Mouse (Mus musculus): ENCODE results near the gene Wipf2. TPM values are rescaled to one million over a fixed set of nuclear protein-coding genes. Genes with fewer than 3 reads are reported as not detected.
A peak's percentile ranks its signal among the peaks of the same experiment; 100 is the strongest.

The Wipf2 gene
- total RNA-seq, 2 experiments from 2014 or later: 12.6 to 14.1 TPM

- DNase-seq: peak; percentile 44
These were observed 47.0 kb downstream of the Wipf2 start for GRCm38 (mm10) chr11:98910415-98910814.

GRCm38 (mm10) chr11:98911498-98911897 lies 48.1 kb downstream of the Wipf2 start:
- no peak for DNase-seq

GRCm38 (mm10) chr11:98914196-98914595 lies 50.8 kb downstream of the Wipf2 start:
- DNase-seq: no peak

GRCm38 (mm10) chr11:98916376-98916775 lies 52.9 kb downstream of the Wipf2 start:
- peak; percentile 39 for DNase-seq

- DNase-seq: peak; percentile 39
These were observed 54.1 kb downstream of the Wipf2 start for GRCm38 (mm10) chr11:98917428-98918005.

GRCm38 (mm10) chr11:98918231-98918630 lies 54.8 kb downstream of the Wipf2 start:
- DNase-seq: peak; percentile 41

- no peak for DNase-seq
These were observed 55.6 kb downstream of the Wipf2 start for GRCm38 (mm10) chr11:98919009-98919408.

GRCm38 (mm10) chr11:98921813-98922212 lies 58.4 kb downstream of the Wipf2 start:
- peak; percentile 79 for DNase-seq

GRCm38 (mm10) chr11:98922307-98922706 lies 58.9 kb downstream of the Wipf2 start:
- peak; percentile 82 for DNase-seq

- DNase-seq: peak; percentile 56
These were observed 59.6 kb downstream of the Wipf2 start for GRCm38 (mm10) chr11:98922851-98923711.

- DNase-seq: no peak
These were observed 61.3 kb downstream of the Wipf2 start for GRCm38 (mm10) chr11:98924633-98925175.

GRCm38 (mm10) chr11:98925265-98925721 lies 61.9 kb downstream of the Wipf2 start:
- peak; percentile 66 for DNase-seq

GRCm38 (mm10) chr11:98925868-98926311 lies 62.5 kb downstream of the Wipf2 start:
- DNase-seq: no peak

GRCm38 (mm10) chr11:98926553-98926952 lies 63.1 kb downstream of the Wipf2 start:
- DNase-seq: no peak

GRCm38 (mm10) chr11:98927438-98928076 lies 64.1 kb downstream of the Wipf2 start, which contains the start of gene Rara:
Gene Rara (plus strand): TSS chr11:98927818.
- no peak for DNase-seq

- no peak for DNase-seq
These were observed 64.9 kb downstream of the Wipf2 start for GRCm38 (mm10) chr11:98928186-98928893.

- no peak for DNase-seq
These were observed 66.1 kb downstream of the Wipf2 start for GRCm38 (mm10) chr11:98929503-98929902.

GRCm38 (mm10) chr11:98930127-98930601 lies 66.7 kb downstream of the Wipf2 start:
- DNase-seq: peak; percentile 73

GRCm38 (mm10) chr11:98930773-98931512 lies 67.5 kb downstream of the Wipf2 start:
- peak; percentile 77 for DNase-seq

- DNase-seq: no peak
These were observed 68.3 kb downstream of the Wipf2 start for GRCm38 (mm10) chr11:98931513-98932292.
